Mouse (Mus musculus) heart, adult 2 months (tissue): ENCODE measurements around the gene Vtcn1. TPM values are rescaled to one million over a fixed set of nuclear protein-coding genes. Genes with fewer than 3 reads are reported as not detected.

Source experiments
- DNase-seq, 2 experiments: peaks; one replicate each; pipeline ENCODE4 v3.0.0; 2021
- H3K27ac ChIP-seq: fragments of 200-600 bp; 2 replicates; pipeline ENCODE4 v1.8.1; 2022
- H3K27me3 ChIP-seq: fragments of 200-500 bp; 2 replicates; pipeline ENCODE4 v1.6.1; 2012; ENCODE audit warnings: mild to moderate bottlenecking, low read length, inconsistent platforms, mixed read lengths; ENCODE audit not compliant: control insufficient read depth, insufficient read depth
- H3K36me3 ChIP-seq: fragments of 200-500 bp; 2 replicates; pipeline ENCODE4 v1.6.1; 2012; ENCODE audit warnings: low read length, inconsistent platforms; ENCODE audit not compliant: control insufficient read depth, insufficient read depth
- H3K4me1 ChIP-seq: fragments of 200-500 bp; 2 replicates; pipeline ENCODE4 v1.6.1; 2011; ENCODE audit warnings: low read length; ENCODE audit not compliant: control insufficient read depth, insufficient read depth
- H3K4me3 ChIP-seq: fragments of 200-600 bp; 2 replicates; pipeline ENCODE4 v1.8.1; 2022
- H3K79me2 ChIP-seq: fragments of 200-500 bp; replicated peaks from 2 replicates; pipeline ENCODE4 v1.6.1; 2012; ENCODE audit warnings: mild to moderate bottlenecking, inconsistent platforms, low read length, moderate library complexity, mixed read lengths; ENCODE audit not compliant: control insufficient read depth, insufficient read depth
- H3K9ac ChIP-seq: fragments of 200-500 bp; 2 replicates; pipeline ENCODE4 v1.6.1; 2012; ENCODE audit warnings: low read depth, mild to moderate bottlenecking, control low read depth, inconsistent platforms, low read length, mixed read lengths
- CTCF ChIP-seq: fragments of 200-600 bp; IDR thresholded peaks from 2 replicates; pipeline ENCODE4 v1.8.1; 2022; ENCODE audit warnings: antibody characterized with exemption, mild to moderate bottlenecking, moderate library complexity
- EP300 ChIP-seq: fragments of 200-500 bp; IDR thresholded peaks from 2 replicates; pipeline ENCODE4 v1.6.1; 2011; ENCODE audit warnings: low read depth, low read length, control low read depth; ENCODE audit not compliant: insufficient read depth
- POLR2A ChIP-seq: fragments of 200-500 bp; IDR thresholded peaks from 2 replicates; pipeline ENCODE4 v1.6.1; 2011; ENCODE audit warnings: mild to moderate bottlenecking, low read depth, low read length, control low read depth; ENCODE audit not compliant: insufficient read depth
- WGBS: fragments of 180-500 bp; shearing (Covaris S2); methylation state at CpG from one replicate; pipeline ENCODE4 v1.1.7; 2018; 5-methylcytosine and 5-hydroxymethylcytosine counted together
- intact Hi-C: fragments of 180-260 bp; cut with DNase I; formaldehyde crosslinking; loops from one replicate; pipeline ENCODE4 v1.15.1; 2025
- polyA plus RNA-seq: library from polyadenylated mRNA; depleted of rRNA; stranded (reverse); fragments of >200 nt; gene quantifications from 2 replicates; pipeline ENCODE4 v1.2.3, GENCODE M21; 2012
- total RNA-seq, 2 experiments: library from RNA; stranded (reverse); gene quantifications; 2 replicates each; pipeline ENCODE4 v1.2.3; 2021

Vtcn1 gene
- total and polyA plus RNA-seq, 3 experiments: 0.32 to 0.92 (median 0.44) TPM

DNA sequence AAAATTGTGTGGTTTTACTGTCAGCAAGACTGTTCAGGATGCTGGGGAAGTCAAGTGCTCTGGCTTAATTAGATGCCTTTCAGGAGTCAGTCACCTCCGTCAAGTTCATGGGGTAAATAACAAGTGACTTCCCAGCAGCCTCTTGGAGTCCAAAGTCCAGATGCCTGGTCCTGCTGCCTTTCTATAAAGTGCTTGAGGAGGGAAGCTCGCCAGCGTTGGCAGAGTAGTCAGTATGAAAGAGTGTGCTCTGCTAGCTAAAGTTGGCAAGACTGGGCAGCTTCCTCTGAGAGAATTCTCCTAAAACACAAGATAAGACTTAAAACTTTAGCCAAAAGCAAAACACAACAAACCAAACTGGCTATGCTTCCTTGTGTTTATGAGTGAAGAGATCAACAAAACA lies 18.5 kb downstream of the Vtcn1 start:
- Histone ChIP-seq H3K27me3 (no peaks in the 10 kb centered on the region), H3K36me3 (no peaks in the 10 kb centered on the region), H3K9ac (no peak overlapping the region), H3K4me3 (no peak overlapping the region), H3K4me1 (no peaks in the 10 kb centered on the region), H3K27ac (no peak overlapping the region), H3K79me2 (no peaks in the 10 kb centered on the region)
- DNase-seq: peak in 1 of 2 experiments; percentile 15
- TF ChIP-seq CTCF: no peak
- TF ChIP-seq EP300: no peak
- no peak for TF ChIP-seq POLR2A
- 46% methylated on average over 3 of the region's 3 CpGs for WGBS
- intact Hi-C loops: no loop called here

- Histone ChIP-seq H3K4me1 (no peaks in the 10 kb centered on the region), H3K36me3 (no peaks in the 10 kb centered on the region), H3K4me3 (no peak overlapping the region), H3K27ac (no peak overlapping the region), H3K27me3 (no peaks in the 10 kb centered on the region), H3K9ac (no peak overlapping the region), H3K79me2 (no peaks in the 10 kb centered on the region)
- DNase-seq: no peak
- TF ChIP-seq EP300: no peak
- no peak for TF ChIP-seq POLR2A
- TF ChIP-seq CTCF: no peak
- WGBS: 83% methylated on average over 5 of the region's 5 CpGs
- intact Hi-C loops: no loop called here
These were observed 19.1 kb downstream of the Vtcn1 start for GRCm38 (mm10) chr3:100844366-100844765.

GRCm38 (mm10) chr3:100848348-100848747 lies 23.1 kb downstream of the Vtcn1 start:
- 84% methylated on average over 7 of the region's 7 CpGs for WGBS
- TF ChIP-seq CTCF (no peak), EP300 (no peak), POLR2A (no peak)
- intact Hi-C loops: no loop called here
- H3K27me3 ChIP-seq: no peaks in the 10 kb centered on the region
- H3K9ac ChIP-seq: no peak overlapping the region
- no peaks in the 10 kb centered on the region for H3K4me1 ChIP-seq
- DNase-seq: no peak
- no peak overlapping the region for H3K4me3 ChIP-seq
- no peaks in the 10 kb centered on the region for H3K79me2 ChIP-seq
- no peaks in the 10 kb centered on the region for H3K36me3 ChIP-seq
- no peak overlapping the region for H3K27ac ChIP-seq

GRCm38 (mm10) chr3:100850468-100850867 lies 25.2 kb downstream of the Vtcn1 start:
- H3K27ac ChIP-seq: no peak overlapping the region
- H3K27me3 ChIP-seq: no peaks in the 10 kb centered on the region
- intact Hi-C loops: no loop called here
- H3K36me3 ChIP-seq: no peaks in the 10 kb centered on the region
- H3K4me3 ChIP-seq: no peak overlapping the region
- 60% methylated on average over 6 of the region's 6 CpGs for WGBS
- H3K79me2 ChIP-seq: no peaks in the 10 kb centered on the region
- H3K9ac ChIP-seq: no peak overlapping the region
- peak in 1 of 2 experiments; percentile 6 for DNase-seq
- H3K4me1 ChIP-seq: no peaks in the 10 kb centered on the region
- TF ChIP-seq CTCF: no peak
- TF ChIP-seq POLR2A: no peak
- no peak for TF ChIP-seq EP300

GRCm38 (mm10) chr3:100856050-100856815 lies 31.0 kb downstream of the Vtcn1 start:
- TF ChIP-seq CTCF (no peak), EP300 (no peak), POLR2A (no peak)
- Histone ChIP-seq H3K27me3 (no peaks in the 10 kb centered on the region), H3K27ac (no peak overlapping the region), H3K9ac (no peak overlapping the region), H3K36me3 (no peaks in the 10 kb centered on the region), H3K4me3 (no peak overlapping the region), H3K79me2 (no peaks in the 10 kb centered on the region), H3K4me1 (no peaks in the 10 kb centered on the region)
- WGBS: 75% methylated on average over 9 of the region's 9 CpGs
- intact Hi-C loops: no loop called here
- no peak for DNase-seq

DNA sequence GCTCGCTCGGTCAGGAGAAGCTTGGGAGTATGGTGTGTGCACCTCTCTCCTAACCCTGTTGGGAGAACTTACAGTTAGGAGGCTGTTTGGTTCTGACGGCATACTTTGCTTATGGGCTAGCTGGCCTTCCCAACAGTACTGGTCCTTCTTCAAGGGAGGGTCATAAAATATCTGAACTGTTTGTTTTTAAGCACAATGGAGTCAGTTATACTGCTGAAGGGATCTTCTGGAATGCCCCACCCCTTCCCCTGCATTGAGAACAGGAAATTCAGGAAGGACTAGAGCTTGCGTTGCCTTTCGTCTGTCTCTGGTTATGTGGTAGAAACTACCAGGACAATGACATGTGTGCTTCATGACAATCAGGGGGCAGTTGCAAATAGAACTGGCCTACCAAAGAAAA lies 31.9 kb downstream of the Vtcn1 start:
- Histone ChIP-seq H3K4me3 (no peak overlapping the region), H3K4me1 (no peaks in the 10 kb centered on the region)
- TF ChIP-seq CTCF (no peak), POLR2A (no peak), EP300 (no peak)

More for the DNA sequence above, 31.9 kb downstream of the Vtcn1 start:
- no peaks in the 10 kb centered on the region for H3K27me3 ChIP-seq
- no peaks in the 10 kb centered on the region for H3K36me3 ChIP-seq
- WGBS: 58% methylated on average over 5 of the region's 5 CpGs
- H3K9ac ChIP-seq: no peak overlapping the region
- no peaks in the 10 kb centered on the region for H3K79me2 ChIP-seq
- intact Hi-C loops: no loop called here
- H3K27ac ChIP-seq: no peak overlapping the region
- DNase-seq: no peak
